Comparison of ENCODE assay signal across 9 mouse cellular contexts in genomic region chr9:35017563-35017962, GRCm38 (mm10).
DNase-seq lines count a peak whose midpoint lies in the region; ATAC-seq and TF ChIP-seq lines count a peak whose summit lies in the region.
"Had no signal": no experiment of that assay in that cellular context is flagged by ENCODE, and none has a peak within 500 bp of the region (broad histone marks: within the 10 kb centered on the region; RNA-seq: fewer than 3 reads in every experiment).

No protein-coding gene starts in this region.

- no peaks in the 10 kb centered on the region for H3K9me3 ChIP-seq in kidney, postnatal 0 days (replicated peaks; ENCODE audit: low read length)
- H3K9me3 ChIP-seq: liver, embryonic 13.5 days had no signal

- H3K36me3 ChIP-seq in kidney, postnatal 0 days (ENCODE audit: insufficient read depth, low read length): no peaks in the 10 kb centered on the region
- no peaks in the 10 kb centered on the region for H3K36me3 ChIP-seq in thymus, adult 2 months (ENCODE audit: control insufficient read depth, insufficient read depth, low read length)
- H3K36me3 ChIP-seq: liver, embryonic 13.5 days had no signal

- no peak for TF ChIP-seq CTCF in kidney, postnatal 0 days (IDR thresholded peaks at IDR 0.05; ENCODE audit: low read depth)
- no peak for TF ChIP-seq CTCF in thymus, adult 2 months (IDR thresholded peaks at IDR 0.05; ENCODE audit: borderline replicate concordance, control insufficient read depth, extremely low read depth, insufficient read depth, low read length, poor library complexity)

- intact Hi-C loops in left cerebral cortex, postnatal 14 days (cut with DNase I): loop anchor here (5.0 to 10.0 kb wide), 3 partner anchors 35 to 253 kb away; no protein-coding TSS in a partner anchor

- no peak for TF ChIP-seq POLR2A in thymus, adult 2 months (IDR thresholded peaks at IDR 0.05; ENCODE audit: control insufficient read depth, extremely low read depth, insufficient read depth, low read length, poor library complexity)

- H3K27me3 ChIP-seq in kidney, postnatal 0 days (ENCODE audit: insufficient read depth, low read length): no peaks in the 10 kb centered on the region
- peaks cover 2% of the 10 kb centered on the region; the same call in 1 of the 2 replicates for H3K27me3 ChIP-seq in thymus, adult 2 months (ENCODE audit: control insufficient read depth, insufficient read depth, low read length)

- no peak for DNase-seq in kidney, postnatal 0 days (ENCODE audit: low spot score)
- no peak for DNase-seq in kidney, postnatal 14 days
- DNase-seq in cerebellum, postnatal 14 days: peak; percentile 55 to 69
- DNase-seq in left cerebral cortex, postnatal 14 days (ENCODE audit: low spot score in 2 of 2): peak; percentile 68 to 84
- DNase-seq in right cerebral cortex, postnatal 10 days (ENCODE audit: low spot score in 2 of 2): peak; percentile 80 to 91
- DNase-seq in thymus, adult 2 months: no peak
- DNase-seq in gastrocnemius, adult 8-10 months (ENCODE audit: low spot score in 2 of 2): no peak
- DNase-seq: liver, embryonic 13.5 days had no signal

- no peak overlapping the region for H3K27ac ChIP-seq in kidney, postnatal 0 days
- H3K27ac ChIP-seq in thymus, adult 2 months (ENCODE audit: control insufficient read depth, insufficient read depth, low read length): no peak overlapping the region
- H3K27ac ChIP-seq: liver, embryonic 13.5 days had no signal

- 16% methylated on average over 13 of the region's 13 CpGs for WGBS in kidney, postnatal 0 days
- WGBS in thymus, adult 2 months: 8% methylated on average over 13 of the region's 13 CpGs

- no peaks in the 10 kb centered on the region for H3K4me1 ChIP-seq in kidney, postnatal 0 days (replicated peaks; ENCODE audit: insufficient read depth, low read length)
- H3K4me1 ChIP-seq in thymus, adult 2 months (replicated peaks; ENCODE audit: control insufficient read depth, insufficient read depth, low read length): no peaks in the 10 kb centered on the region

- H3K4me3 ChIP-seq in kidney, postnatal 0 days (replicated peaks; ENCODE audit: low read depth, low read length): no peak overlapping the region
- no peak overlapping the region for H3K4me3 ChIP-seq in thymus, adult 2 months (ENCODE audit: control insufficient read depth, insufficient read depth, low read length)
- H3K4me3 ChIP-seq: liver, embryonic 13.5 days had no signal

- no peak for ATAC-seq in kidney, postnatal 0 days (replicated peaks; ENCODE audit: low FRiP score, low read depth)
- ATAC-seq in granulocyte monocyte progenitor cell, adult 5-6 weeks (replicated peaks; ENCODE audit: poor library complexity, severe bottlenecking): peak; percentile 26

- peak overlapping the region; percentile 32 for H3K4me2 ChIP-seq in kidney, postnatal 0 days (ENCODE audit: low read length)
- H3K4me2 ChIP-seq: liver, embryonic 13.5 days had no signal

- H3K9ac ChIP-seq in kidney, postnatal 0 days (ENCODE audit: low read depth, low read length): no peak overlapping the region
- H3K9ac ChIP-seq: liver, embryonic 13.5 days had no signal

Comparison
In these comparisons a context has a peak if more than half of its experiments do, and no peak if none do; other contexts are left out.
1. DNase-seq: peak in cerebellum, postnatal 14 days (2 of 2), left cerebral cortex, postnatal 14 days (2 of 2) and right cerebral cortex, postnatal 10 days (2 of 2); none in kidney, postnatal 0 days (single experiment), kidney, postnatal 14 days (single experiment), thymus, adult 2 months (single experiment) and gastrocnemius, adult 8-10 months (0 of 2).